Mouse (Mus musculus): ENCODE results near the gene Gas2l2. TPM values are rescaled to one million over a fixed set of nuclear protein-coding genes. Genes with fewer than 3 reads are reported as not detected.
A peak's percentile ranks its signal among the peaks of the same experiment; 100 is the strongest.

Gene Gas2l2
- total RNA-seq, 4 experiments from 2014 or later: 0.11 to 0.27 (median 0.14) TPM; not detected in 1

- DNase-seq (ENCODE audit: low spot score in 2 of 2): no peak
Measured at GRCm38 (mm10) chr11:83443824-83444223, 14.6 kb upstream of the Gas2l2 start.

- DNase-seq (ENCODE audit: low spot score in 2 of 2): no peak
Measured at GRCm38 (mm10) chr11:83442596-83443267, 13.5 kb upstream of the Gas2l2 start.

GRCm38 (mm10) chr11:83441235-83441634 lies 12.0 kb upstream of the Gas2l2 start:
- DNase-seq (ENCODE audit: low spot score in 2 of 2): peak in 1 of 2 experiments; percentile 54

GRCm38 (mm10) chr11:83440081-83441064 lies 11.1 kb upstream of the Gas2l2 start:
- peak; percentile 72 to 82 for DNase-seq (ENCODE audit: low spot score in 2 of 2)

- DNase-seq (ENCODE audit: low spot score in 2 of 2): no peak
Measured at GRCm38 (mm10) chr11:83439426-83440060, 10.3 kb upstream of the Gas2l2 start.

GRCm38 (mm10) chr11:83437377-83437776 lies 8.1 kb upstream of the Gas2l2 start, which contains the start of gene 1700020L24Rik:
Gene 1700020L24Rik, plus strand, starts transcription at chr11:83437677.
- DNase-seq (ENCODE audit: low spot score in 2 of 2): no peak

GRCm38 (mm10) chr11:83432533-83432932 lies 3.3 kb upstream of the Gas2l2 start:
- no peak for DNase-seq (ENCODE audit: low spot score in 2 of 2)

- no peak for DNase-seq (ENCODE audit: low spot score in 2 of 2)
Measured at GRCm38 (mm10) chr11:83426964-83427363, 2.3 kb downstream of the Gas2l2 start.

- peak in 1 of 2 experiments; percentile 60 for DNase-seq (ENCODE audit: low spot score in 2 of 2)
Measured at GRCm38 (mm10) chr11:83424681-83425080, 4.6 kb downstream of the Gas2l2 start.

- no peak for DNase-seq (ENCODE audit: low spot score in 2 of 2)
Measured at GRCm38 (mm10) chr11:83421305-83421704, 8.0 kb downstream of the Gas2l2 start.

- no peak for DNase-seq (ENCODE audit: low spot score in 2 of 2)
Measured at GRCm38 (mm10) chr11:83420338-83420737, 8.9 kb downstream of the Gas2l2 start.

GRCm38 (mm10) chr11:83418566-83418965 lies 10.7 kb downstream of the Gas2l2 start:
- peak in 1 of 2 experiments; percentile 80 for DNase-seq (ENCODE audit: low spot score in 2 of 2)

GRCm38 (mm10) chr11:83417708-83418107 lies 11.5 kb downstream of the Gas2l2 start:
- DNase-seq (ENCODE audit: low spot score in 2 of 2): peak in 1 of 2 experiments; percentile 45

- DNase-seq (ENCODE audit: low spot score in 2 of 2): no peak
Measured at GRCm38 (mm10) chr11:83417080-83417479, 12.2 kb downstream of the Gas2l2 start.

- DNase-seq (ENCODE audit: low spot score in 2 of 2): no peak
Measured at GRCm38 (mm10) chr11:83410510-83410909, 18.7 kb downstream of the Gas2l2 start.

- no peak for DNase-seq (ENCODE audit: low spot score in 2 of 2)
Measured at GRCm38 (mm10) chr11:83409792-83410291, 19.4 kb downstream of the Gas2l2 start.

- no peak for DNase-seq (ENCODE audit: low spot score in 2 of 2)
Measured at GRCm38 (mm10) chr11:83409087-83409754, 20.0 kb downstream of the Gas2l2 start, which contains the start of gene Rasl10b. Gene Rasl10b, plus strand, starts transcription at chr11:83409137.

- no peak for DNase-seq (ENCODE audit: low spot score in 2 of 2)
Measured at GRCm38 (mm10) chr11:83408242-83408641, 21.0 kb downstream of the Gas2l2 start.

GRCm38 (mm10) chr11:83406391-83406790 lies 22.9 kb downstream of the Gas2l2 start:
- peak in 1 of 2 experiments; percentile 48 for DNase-seq (ENCODE audit: low spot score in 2 of 2)

- DNase-seq (ENCODE audit: low spot score in 2 of 2): no peak
Measured at GRCm38 (mm10) chr11:83403787-83404186, 25.5 kb downstream of the Gas2l2 start.

- DNase-seq (ENCODE audit: low spot score in 2 of 2): no peak
Measured at GRCm38 (mm10) chr11:83398724-83399123, 30.5 kb downstream of the Gas2l2 start.
